Mouse (Mus musculus): ENCODE results near the gene Gm3239. TPM values are rescaled to one million over a fixed set of nuclear protein-coding genes. Genes with fewer than 3 reads are reported as not detected.
A peak's percentile ranks its signal among the peaks of the same experiment; 100 is the strongest.
"Not testable (repeated sequence)": the region's sequence is repeated elsewhere in the genome, so short reads cannot be mapped to it uniquely, and the experiment has no call there.

Gene Gm3239
- 0.45 TPM in 1 of 2 replicates, not detected in the other for polyA plus RNA-seq (2014; fragmentation: Nextera tagmentation; extraction: Ambion mirVana)

- H3K27ac ChIP-seq (ENCODE audit: low read depth, low read length); H3K4me1 ChIP-seq (replicated peaks; ENCODE audit: control insufficient read depth, insufficient read depth, low read length); H3K9ac ChIP-seq (ENCODE audit: low read depth, low read length); H3K9me3 ChIP-seq (ENCODE audit: control insufficient read depth, low read length); DNase-seq (ENCODE audit: low spot score); H3K4me2 ChIP-seq (replicated peaks; ENCODE audit: low read depth, low read length); ATAC-seq (ENCODE audit: low FRiP score); H3K36me3 ChIP-seq (ENCODE audit: control insufficient read depth, insufficient read depth, low read length); H3K4me3 ChIP-seq (ENCODE audit: low read depth, low read length); H3K27me3 ChIP-seq (ENCODE audit: control insufficient read depth, insufficient read depth, low read length): not testable (repeated sequence)
- no CpG with 5 or more reads among the region's 2 CpGs for WGBS
Measured at GRCm38 (mm10) chr14:4663892-4664291, at the start of gene Gm3239. TSS of gene Gm3239 (plus strand) at chr14:4664192.

GRCm38 (mm10) chr14:4632052-4632451 lies 31.9 kb upstream of the Gm3239 start, which contains the start of gene Gm8159:
TSS of gene Gm8159 (plus strand) at chr14:4632352.
- not testable (repeated sequence) for H3K4me2 ChIP-seq (replicated peaks; ENCODE audit: low read depth, low read length); H3K4me3 ChIP-seq (ENCODE audit: low read depth, low read length); H3K36me3 ChIP-seq (ENCODE audit: control insufficient read depth, insufficient read depth, low read length); ATAC-seq (ENCODE audit: low FRiP score); DNase-seq (ENCODE audit: low spot score); H3K9me3 ChIP-seq (ENCODE audit: control insufficient read depth, low read length); H3K9ac ChIP-seq (ENCODE audit: low read depth, low read length); H3K4me1 ChIP-seq (replicated peaks; ENCODE audit: control insufficient read depth, insufficient read depth, low read length); H3K27me3 ChIP-seq (ENCODE audit: control insufficient read depth, insufficient read depth, low read length); H3K27ac ChIP-seq (ENCODE audit: low read depth, low read length)
- no CpG with 5 or more reads among the region's 2 CpGs for WGBS

GRCm38 (mm10) chr14:4649309-4649708 lies 14.7 kb upstream of the Gm3239 start:
- peak; percentile 0 for DNase-seq (ENCODE audit: low spot score)

GRCm38 (mm10) chr14:4650324-4650723 lies 13.7 kb upstream of the Gm3239 start:
- H3K4me3 ChIP-seq (ENCODE audit: low read depth, low read length); H3K9ac ChIP-seq (ENCODE audit: low read depth, low read length); H3K4me1 ChIP-seq (replicated peaks; ENCODE audit: control insufficient read depth, insufficient read depth, low read length); H3K27me3 ChIP-seq (ENCODE audit: control insufficient read depth, insufficient read depth, low read length); H3K9me3 ChIP-seq (ENCODE audit: control insufficient read depth, low read length); H3K4me2 ChIP-seq (replicated peaks; ENCODE audit: low read depth, low read length); H3K36me3 ChIP-seq (ENCODE audit: control insufficient read depth, insufficient read depth, low read length); DNase-seq (ENCODE audit: low spot score); ATAC-seq (ENCODE audit: low FRiP score); H3K27ac ChIP-seq (ENCODE audit: low read depth, low read length): not testable (repeated sequence)
- WGBS, result 0% methylated on average over 2 of the region's 9 CpGs

More at GRCm38 (mm10) chr14:4649309-4649708, 14.7 kb upstream of the Gm3239 start:
- H3K9me3 ChIP-seq (ENCODE audit: control insufficient read depth, low read length); H3K36me3 ChIP-seq (ENCODE audit: control insufficient read depth, insufficient read depth, low read length); H3K27me3 ChIP-seq (ENCODE audit: control insufficient read depth, insufficient read depth, low read length); ATAC-seq (ENCODE audit: low FRiP score); H3K27ac ChIP-seq (ENCODE audit: low read depth, low read length); H3K4me1 ChIP-seq (replicated peaks; ENCODE audit: control insufficient read depth, insufficient read depth, low read length); H3K9ac ChIP-seq (ENCODE audit: low read depth, low read length): not testable (repeated sequence)
- 6% methylated on average over 13 of the region's 18 CpGs for WGBS
- peak overlapping the region; percentile 22; the same call in 1 of the 2 replicates for H3K4me3 ChIP-seq (ENCODE audit: low read depth, low read length)
- H3K4me2 ChIP-seq (replicated peaks; ENCODE audit: low read depth, low read length), result peak overlapping the region; percentile 28; the same call in 1 of the 2 replicates

GRCm38 (mm10) chr14:4708938-4709337 lies 44.9 kb downstream of the Gm3239 start, which contains the start of gene Gm7876:
TSS of gene Gm7876 (plus strand) at chr14:4709238.
- not testable (repeated sequence) for H3K4me1 ChIP-seq (replicated peaks; ENCODE audit: control insufficient read depth, insufficient read depth, low read length); ATAC-seq (ENCODE audit: low FRiP score); H3K27me3 ChIP-seq (ENCODE audit: control insufficient read depth, insufficient read depth, low read length); H3K27ac ChIP-seq (ENCODE audit: low read depth, low read length); DNase-seq (ENCODE audit: low spot score); H3K4me3 ChIP-seq (ENCODE audit: low read depth, low read length); H3K36me3 ChIP-seq (ENCODE audit: control insufficient read depth, insufficient read depth, low read length); H3K9me3 ChIP-seq (ENCODE audit: control insufficient read depth, low read length); H3K9ac ChIP-seq (ENCODE audit: low read depth, low read length); H3K4me2 ChIP-seq (replicated peaks; ENCODE audit: low read depth, low read length)
- 86% methylated on average over 1 of the region's 2 CpGs for WGBS

Other genes with a start within 250 kb of the Gm3239 start
- 0.73 and 1.3 TPM in 2 replicates for gene Gm3164, start 248.7 kb upstream of the Gm3239 start, polyA plus RNA-seq (2014; fragmentation: Nextera tagmentation; extraction: Ambion mirVana)
- not detected in 2 replicates for gene Gm3173, start 233.2 kb upstream of the Gm3239 start, polyA plus RNA-seq (2014; fragmentation: Nextera tagmentation; extraction: Ambion mirVana)
- gene Gm3182, start 182.4 kb upstream of the Gm3239 start, polyA plus RNA-seq (2014; fragmentation: Nextera tagmentation; extraction: Ambion mirVana), result not detected in 2 replicates
- gene Gm3047, start 108.8 kb upstream of the Gm3239 start, polyA plus RNA-seq (2014; fragmentation: Nextera tagmentation; extraction: Ambion mirVana), result not detected in 2 replicates
- gene Gm8159, start 31.8 kb upstream of the Gm3239 start, polyA plus RNA-seq (2014; fragmentation: Nextera tagmentation; extraction: Ambion mirVana), result not detected in 2 replicates
- not detected in 2 replicates for gene Gm7876, start 45.0 kb downstream of the Gm3239 start, polyA plus RNA-seq (2014; fragmentation: Nextera tagmentation; extraction: Ambion mirVana)
- 0.11 and 0.63 TPM in 2 replicates for gene Gm3252, start 62.6 kb downstream of the Gm3239 start, polyA plus RNA-seq (2014; fragmentation: Nextera tagmentation; extraction: Ambion mirVana)
- gene Gm9602, start 112.1 kb downstream of the Gm3239 start, polyA plus RNA-seq (2014; fragmentation: Nextera tagmentation; extraction: Ambion mirVana), result not detected in 2 replicates
- not detected in 2 replicates for gene Gm3269, start 173.9 kb downstream of the Gm3239 start, polyA plus RNA-seq (2014; fragmentation: Nextera tagmentation; extraction: Ambion mirVana)
- gene Gm3264, start 191.4 kb downstream of the Gm3239 start, polyA plus RNA-seq (2014; fragmentation: Nextera tagmentation; extraction: Ambion mirVana), result 0.28 and 1.3 TPM in 2 replicates
- gene Gm3278, start 228.2 kb downstream of the Gm3239 start, polyA plus RNA-seq (2014; fragmentation: Nextera tagmentation; extraction: Ambion mirVana), result 0.22 TPM in 1 of 2 replicates, not detected in the other

Data from hindbrain, embryonic 11.5 days (tissue).